Mouse (Mus musculus) embryo, embryonic 9.5 days (tissue): ENCODE measurements around the gene Syne1.

Experiments used
- DNase-seq: peaks from one replicate; pipeline ENCODE4 v3.0.0-alpha.2; 2017; ENCODE audit errors: extremely low spot score

Gene Syne1

GRCm38 (mm10) chr10:5551382-5551781 lies at the start of gene Syne1:
Gene Syne1 (minus strand): TSS chr10:5551482.
- DNase-seq, result no peak

- peak; percentile 64 for DNase-seq
Measured at GRCm38 (mm10) chr10:5600123-5600522, 48.8 kb upstream of the Syne1 start.

- DNase-seq, result no peak
Measured at GRCm38 (mm10) chr10:5596559-5596958, 45.3 kb upstream of the Syne1 start.

- no peak for DNase-seq
Measured at GRCm38 (mm10) chr10:5594457-5594856, 43.2 kb upstream of the Syne1 start.

- no peak for DNase-seq
Measured at GRCm38 (mm10) chr10:5593464-5593863, 42.2 kb upstream of the Syne1 start, which contains the start of gene Myct1. Gene Myct1 (plus strand): TSS chr10:5593775.

GRCm38 (mm10) chr10:5591996-5592395 lies 40.7 kb upstream of the Syne1 start:
- DNase-seq, result peak; percentile 3

GRCm38 (mm10) chr10:5591061-5591460 lies 39.8 kb upstream of the Syne1 start:
- DNase-seq, result no peak

GRCm38 (mm10) chr10:5573328-5573727 lies 22.0 kb upstream of the Syne1 start:
- no peak for DNase-seq

- no peak for DNase-seq
Measured at GRCm38 (mm10) chr10:5571332-5571731, 20.1 kb upstream of the Syne1 start.

- no peak for DNase-seq
Measured at GRCm38 (mm10) chr10:5570059-5570458, 18.8 kb upstream of the Syne1 start.

- DNase-seq, result no peak
Measured at GRCm38 (mm10) chr10:5568991-5569390, 17.7 kb upstream of the Syne1 start.

GRCm38 (mm10) chr10:5561706-5562105 lies 10.4 kb upstream of the Syne1 start:
- DNase-seq, result no peak

- DNase-seq, result no peak
Measured at GRCm38 (mm10) chr10:5560526-5560925, 9.2 kb upstream of the Syne1 start.

GRCm38 (mm10) chr10:5558808-5559207 lies 7.5 kb upstream of the Syne1 start:
- DNase-seq, result no peak

GRCm38 (mm10) chr10:5554941-5555340 lies 3.7 kb upstream of the Syne1 start:
- DNase-seq, result no peak

GRCm38 (mm10) chr10:5550168-5551021 lies 887 bp downstream of the Syne1 start:
- peak; percentile 57 for DNase-seq

GRCm38 (mm10) chr10:5549871-5550167 lies 1.5 kb downstream of the Syne1 start:
- DNase-seq, result peak; percentile 5

GRCm38 (mm10) chr10:5548651-5549050 lies 2.6 kb downstream of the Syne1 start:
- DNase-seq, result no peak

- no peak for DNase-seq
Measured at GRCm38 (mm10) chr10:5547769-5548168, 3.5 kb downstream of the Syne1 start.

GRCm38 (mm10) chr10:5546428-5546827 lies 4.9 kb downstream of the Syne1 start:
- DNase-seq, result no peak

- no peak for DNase-seq
Measured at GRCm38 (mm10) chr10:5528284-5528683, 23.0 kb downstream of the Syne1 start.

GRCm38 (mm10) chr10:5527634-5528033 lies 23.6 kb downstream of the Syne1 start:
- no peak for DNase-seq

- DNase-seq, result no peak
Measured at GRCm38 (mm10) chr10:5522904-5523303, 28.4 kb downstream of the Syne1 start.

- DNase-seq, result no peak
Measured at GRCm38 (mm10) chr10:5522276-5522675, 29.0 kb downstream of the Syne1 start.
